Mouse (Mus musculus) c-Kit-positive CD71-negative TER-119-negative erythroid progenitor cells, embryonic 14.5 days (primary cell): ENCODE measurements around the gene Rhox2f.
"Not testable (repeated sequence)": the region's sequence is repeated elsewhere in the genome, so short reads cannot be mapped to it uniquely, and the experiment has no call there.

ENCODE experiments used
- DNase-seq: peaks from one replicate; pipeline ENCODE4 v3.0.0-alpha.2; 2013; ENCODE audit warnings: low read depth

Rhox2f gene

DNA sequence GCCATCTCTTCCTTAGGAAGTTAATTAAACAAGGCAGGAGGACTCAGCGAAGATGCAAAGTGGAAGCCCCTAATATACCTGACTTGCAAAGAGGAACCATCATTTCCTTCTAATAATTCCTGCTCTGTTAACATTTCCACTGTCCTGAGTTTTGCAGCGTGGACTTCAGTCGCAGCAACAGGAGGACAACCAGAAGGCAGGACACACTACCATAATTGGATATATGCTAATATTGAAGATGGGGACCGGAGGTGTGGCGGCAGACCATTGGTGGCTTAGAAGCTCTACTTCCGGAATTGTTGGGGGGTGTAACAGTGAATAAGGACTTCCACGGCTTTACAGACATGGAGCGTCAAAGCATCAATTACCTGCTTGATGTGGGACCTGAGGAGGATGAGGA lies at the start of gene Rhox2f:
Gene Rhox2f, plus strand, starts transcription at position 301 of the 400 bp plus-strand sequence.
- DNase-seq, result not testable (repeated sequence)

DNA sequence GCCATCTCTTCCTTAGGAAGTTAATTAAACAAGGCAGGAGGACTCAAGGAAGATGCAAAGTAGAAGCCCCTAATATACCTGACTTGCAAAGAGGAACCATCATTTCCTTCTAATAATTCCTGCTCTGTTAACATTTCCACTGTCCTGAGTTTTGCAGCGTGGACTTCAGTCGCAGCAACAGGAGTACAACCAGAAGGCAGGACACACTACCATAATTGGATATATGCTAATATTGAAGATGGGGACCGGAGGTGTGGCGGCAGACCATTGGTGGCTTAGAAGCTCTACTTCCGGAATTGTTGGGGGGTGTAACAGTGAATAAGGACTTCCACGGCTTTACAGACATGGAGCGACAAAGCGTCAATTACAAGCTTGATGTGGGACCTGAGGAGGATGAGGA lies 41.1 kb upstream of the Rhox2f start, which contains the start of gene Rhox2e:
Gene Rhox2e, plus strand, starts transcription at position 301 of the 400 bp plus-strand sequence.
- not testable (repeated sequence) for DNase-seq

DNA sequence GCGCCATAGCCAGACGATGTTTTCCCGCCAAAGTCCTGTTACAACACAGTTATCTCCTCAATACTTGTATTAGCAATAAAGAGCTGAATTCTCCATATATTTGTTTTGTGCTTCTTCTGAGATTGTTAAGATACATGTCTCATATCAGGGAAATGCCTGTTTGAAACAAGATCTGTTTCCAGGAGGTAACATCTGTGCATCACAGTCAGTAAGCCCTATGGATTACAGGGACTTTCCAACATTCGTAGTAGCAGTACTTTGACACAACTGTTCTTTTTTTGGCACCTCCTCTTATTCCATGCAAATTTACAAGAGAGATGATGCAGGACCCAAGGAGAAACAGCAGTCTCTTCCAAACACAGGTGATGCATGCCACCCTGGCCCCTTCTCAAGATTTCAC lies 29.5 kb upstream of the Rhox2f start, which contains the start of gene Rhox3e:
Gene Rhox3e, plus strand, starts transcription at position 301 of the 400 bp plus-strand sequence.
- DNase-seq, result not testable (repeated sequence)

DNA sequence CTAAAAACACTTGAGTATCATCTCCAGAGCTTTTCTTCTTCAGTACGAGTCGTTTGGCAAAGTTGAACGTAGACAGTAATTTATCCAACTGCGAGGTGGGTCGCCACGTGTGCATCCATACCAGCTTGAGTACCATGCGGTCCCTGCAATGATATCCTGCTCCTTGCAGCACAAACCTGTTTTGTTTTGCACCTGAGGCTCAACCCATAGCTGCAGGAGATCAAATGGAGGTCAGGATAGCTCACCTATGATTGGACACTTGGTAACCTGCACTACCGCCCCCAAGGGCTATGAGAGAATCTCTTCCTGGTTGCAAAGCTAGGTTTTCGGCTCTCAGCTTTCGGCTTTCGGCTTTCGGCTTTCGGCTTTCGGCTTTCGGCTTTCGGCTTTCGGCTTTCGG lies 14.1 kb upstream of the Rhox2f start, which contains the start of gene Rhox4e:
Gene Rhox4e, plus strand, starts transcription at position 301 of the 400 bp plus-strand sequence.
- not testable (repeated sequence) for DNase-seq

DNA sequence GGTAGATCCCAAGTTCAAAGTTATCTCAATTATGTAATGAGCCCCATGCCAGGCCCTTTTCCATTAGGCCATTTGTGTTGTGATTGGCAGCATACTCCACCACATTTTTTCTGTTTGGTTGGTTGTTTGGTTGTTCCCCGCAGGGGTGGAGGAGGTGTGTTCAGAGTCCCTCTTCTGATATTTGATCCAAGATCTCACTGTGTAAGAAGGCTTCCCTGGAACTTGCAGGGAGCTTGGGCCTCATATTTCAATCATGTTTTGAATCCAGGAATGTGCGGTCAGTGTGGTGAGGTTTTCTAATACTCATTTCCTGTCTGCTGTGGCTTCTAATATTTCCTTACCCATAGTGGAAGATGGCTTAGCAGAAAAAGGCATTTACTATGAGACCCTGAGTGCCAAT lies 1.4 kb downstream of the Rhox2f start:
- DNase-seq, result not testable (repeated sequence)

DNA sequence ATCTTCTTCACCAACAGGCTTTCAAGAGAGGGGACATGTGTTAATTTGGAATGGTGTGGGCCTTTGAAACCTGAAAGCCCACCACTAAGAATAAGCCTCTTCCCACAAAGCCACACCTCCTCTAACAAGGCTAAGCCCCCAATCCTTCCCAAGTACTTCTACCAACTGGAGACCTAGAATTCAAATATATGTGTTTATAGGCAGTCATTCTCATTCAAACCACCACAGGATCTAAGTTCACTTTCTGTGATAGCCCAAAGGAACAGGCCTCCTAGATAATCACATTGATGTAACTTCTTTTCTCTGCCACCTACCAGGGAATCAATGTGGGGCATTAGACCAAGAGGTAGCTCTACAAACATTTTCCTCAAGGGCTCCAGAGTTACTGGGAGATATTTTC lies 9.5 kb downstream of the Rhox2f start, which contains the start of gene Rhox3f:
Gene Rhox3f, plus strand, starts transcription at position 301 of the 400 bp plus-strand sequence.
- DNase-seq, result not testable (repeated sequence)

DNA sequence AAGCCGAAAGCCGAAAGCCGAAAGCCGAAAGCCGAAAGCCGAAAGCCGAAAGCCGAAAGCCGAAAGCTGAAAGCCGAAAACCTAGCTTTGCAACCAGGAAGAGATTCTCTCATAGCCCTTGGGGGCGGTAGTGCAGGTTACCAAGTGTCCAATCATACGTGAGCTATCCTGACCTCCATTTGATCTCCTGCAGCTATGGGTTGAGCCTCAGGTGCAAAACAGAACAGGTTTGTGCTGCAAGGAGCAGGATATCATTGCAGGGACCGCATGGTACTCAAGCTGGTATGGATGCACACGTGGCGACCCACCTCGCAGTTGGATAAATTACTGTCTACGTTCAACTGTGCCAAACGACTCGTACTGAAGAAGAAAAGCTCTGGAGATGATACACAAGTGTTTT lies 36.4 kb downstream of the Rhox2f start, which contains the start of gene Rhox4f:
Gene Rhox4f, minus strand, starts transcription at position 101 of the 400 bp plus-strand sequence.
- not testable (repeated sequence) for DNase-seq
